27 mouse cellular contexts compared by ENCODE assay signal in genomic region chr7:98477153-98477552, GRCm38 (mm10). TPM values are rescaled to one million over a fixed set of nuclear protein-coding genes. Genes with fewer than 3 reads are reported as not detected.
DNase-seq lines count a peak whose midpoint lies in the region; ATAC-seq lines count a peak whose summit lies in the region.
"Had no signal": no experiment of that assay in that cellular context is flagged by ENCODE, and none has a peak within 500 bp of the region (broad histone marks: within the 10 kb centered on the region; RNA-seq: fewer than 3 reads in every experiment).

No protein-coding gene starts in this region.

- no peak overlapping the region for H3K4me3 ChIP-seq in forebrain, embryonic 13.5 days
- H3K4me3 ChIP-seq: forebrain, embryonic 10.5 days; layer of hippocampus, adult 2 months; neural tube, embryonic 15.5 days had no signal

- H3K9me3 ChIP-seq in forebrain, embryonic 13.5 days (replicated peaks): no peaks in the 10 kb centered on the region
- H3K9me3 ChIP-seq: forebrain, embryonic 10.5 days; neural tube, embryonic 15.5 days had no signal

- H3K36me3 ChIP-seq in forebrain, embryonic 13.5 days (ENCODE audit: poor library complexity, severe bottlenecking): no peaks in the 10 kb centered on the region
- H3K36me3 ChIP-seq: forebrain, embryonic 10.5 days; neural tube, embryonic 15.5 days had no signal

- no peak overlapping the region for H3K9ac ChIP-seq in forebrain, embryonic 13.5 days
- H3K9ac ChIP-seq: neural tube, embryonic 15.5 days had no signal

- intact Hi-C loops in left cerebral cortex, postnatal 4 days (cut with DNase I): no loop called here

- H3K27ac ChIP-seq in forebrain, embryonic 13.5 days: no peak overlapping the region
- H3K27ac ChIP-seq: forebrain, embryonic 10.5 days; layer of hippocampus, adult 2 months; neural tube, embryonic 15.5 days had no signal

- no peaks in the 10 kb centered on the region for H3K4me1 ChIP-seq in forebrain, embryonic 13.5 days

- no peaks in the 10 kb centered on the region for H3K27me3 ChIP-seq in forebrain, embryonic 13.5 days
- H3K27me3 ChIP-seq: neural tube, embryonic 15.5 days had no signal

- peak; percentile 69 for DNase-seq in left cerebral cortex, postnatal 4 days
- DNase-seq in left cerebral cortex, adult 11 months (ENCODE audit: low spot score): no peak
- DNase-seq in cerebellum, adult 18-20 months: peak; percentile 61 to 62
- peak; percentile 82 to 88 for DNase-seq in cerebellum, postnatal 14 days
- no peak for DNase-seq in testis, postnatal 10 days (ENCODE audit: low spot score)
- no peak for DNase-seq in urinary bladder, postnatal 10 days (ENCODE audit: low spot score)
- DNase-seq: adrenal gland, adult 8-10 months; kidney, adult 2 months; kidney, postnatal 14 days; liver; midbrain, embryonic 14.5 days; right cerebral cortex, postnatal 25 days; thymus, adult 18-20 months; thymus, postnatal 4 days had no signal

- no peak for ATAC-seq in forebrain, embryonic 13.5 days
- ATAC-seq: lung, postnatal 0 days; Patski had no signal

- WGBS in forebrain, embryonic 13.5 days: 90% methylated on average over 4 of the region's 4 CpGs

- H3K4me2 ChIP-seq in forebrain, embryonic 13.5 days: no peak overlapping the region
- H3K4me2 ChIP-seq: neural tube, embryonic 15.5 days had no signal

RNA-seq across cellular contexts. Expression of gene Lrrc32, which starts 11.9 kb away (rescaled TPM):
- total RNA-seq in left cerebral cortex, postnatal 4 days (2021): 1 to 10 TPM; 6.4 to 7.6 TPM
- polyA plus RNA-seq in forebrain, embryonic 13.5 days (2015; fragmentation: Nextera tagmentation; extraction: Ambion mirVana): 1.8 and 2.1 TPM in 2 replicates
- total RNA-seq: megakaryocyte, adult 5-6 weeks had no signal

RNA-seq across cellular contexts. Expression of gene Gucy2d, which starts 36.9 kb away (rescaled TPM):
- total RNA-seq in left cerebral cortex, postnatal 4 days (2021): under 1 TPM in 1 of 2 experiments, not detected in 1; 0.24 TPM
- polyA plus RNA-seq in forebrain, embryonic 13.5 days (2015; fragmentation: Nextera tagmentation; extraction: Ambion mirVana): not detected in 2 replicates
- total RNA-seq: adrenal gland, adult 8-10 months; layer of hippocampus, adult 2 months; left cerebral cortex, adult 18-20 months; megakaryocyte, adult 5-6 weeks had no signal
- polyA plus RNA-seq: forebrain, embryonic 10.5 days; heart, embryonic 14.5 days; hindbrain, embryonic 11.5 days; kidney, adult 2 months; liver, embryonic 16.5 days; lung, postnatal 0 days; midbrain, embryonic 14.5 days; Patski; spleen, adult 2 months; stomach, embryonic 14.5 days had no signal

Comparison
In these comparisons a context has a peak if more than half of its experiments do, and no peak if none do; other contexts are left out.
1. DNase-seq: peak in left cerebral cortex, postnatal 4 days (single experiment), cerebellum, adult 18-20 months (2 of 2) and cerebellum, postnatal 14 days (2 of 2); none in left cerebral cortex, adult 11 months (single experiment), testis, postnatal 10 days (single experiment) and urinary bladder, postnatal 10 days (single experiment).